Comparison of ENCODE assay signal across 25 mouse cellular contexts in genomic region chr8:77428015-77428414, GRCm38 (mm10).
DNase-seq lines count a peak whose midpoint lies in the region; ATAC-seq and TF ChIP-seq lines count a peak whose summit lies in the region.
"Had no signal": no experiment of that assay in that cellular context is flagged by ENCODE, and none has a peak within 500 bp of the region (broad histone marks: within the 10 kb centered on the region; RNA-seq: fewer than 3 reads in every experiment).

No protein-coding gene starts in this region.

- peaks cover 52% of the 10 kb centered on the region for H3K79me2 ChIP-seq in C2C12 (ENCODE audit: control insufficient read depth, insufficient read depth)

- no peak overlapping the region for H3K4me2 ChIP-seq in midbrain, embryonic 11.5 days
- H3K4me2 ChIP-seq in midbrain, postnatal 0 days (ENCODE audit: low read depth, low read length, poor library complexity, severe bottlenecking): no peak overlapping the region
- H3K4me2 ChIP-seq: embryonic facial prominence, embryonic 13.5 days; embryonic facial prominence, embryonic 15.5 days; forebrain, embryonic 13.5 days; forebrain, embryonic 15.5 days had no signal

- H3K36me3 ChIP-seq in midbrain, embryonic 11.5 days (ENCODE audit: control insufficient read depth, insufficient read depth, low read length): no peaks in the 10 kb centered on the region
- no peaks in the 10 kb centered on the region for H3K36me3 ChIP-seq in midbrain, postnatal 0 days (ENCODE audit: insufficient read depth, low read length)
- peaks cover 59% of the 10 kb centered on the region for H3K36me3 ChIP-seq in C2C12 (ENCODE audit: control insufficient read depth, insufficient read depth)
- peaks cover 17% of the 10 kb centered on the region for H3K36me3 ChIP-seq in heart, embryonic 10.5 days
- H3K36me3 ChIP-seq: forebrain, embryonic 15.5 days had no signal

- H3K27me3 ChIP-seq in midbrain, embryonic 11.5 days (ENCODE audit: control insufficient read depth, insufficient read depth, low read length): no peaks in the 10 kb centered on the region
- H3K27me3 ChIP-seq in midbrain, postnatal 0 days (ENCODE audit: insufficient read depth, low read length): no peaks in the 10 kb centered on the region
- no peaks in the 10 kb centered on the region for H3K27me3 ChIP-seq in C2C12 (ENCODE audit: control insufficient read depth, insufficient read depth, insufficient read length)
- no peaks in the 10 kb centered on the region for H3K27me3 ChIP-seq in heart, embryonic 10.5 days (ENCODE audit: insufficient read depth, poor library complexity, severe bottlenecking)
- H3K27me3 ChIP-seq: embryonic facial prominence, embryonic 13.5 days; embryonic facial prominence, embryonic 15.5 days; forebrain, embryonic 13.5 days; forebrain, embryonic 15.5 days; Patski had no signal

- no peak overlapping the region for H3K27ac ChIP-seq in midbrain, embryonic 11.5 days (ENCODE audit: low read depth, low read length)
- H3K27ac ChIP-seq in midbrain, postnatal 0 days (ENCODE audit: low read depth, low read length): no peak overlapping the region
- H3K27ac ChIP-seq in embryonic fibroblast, embryonic 13.5 days (ENCODE audit: insufficient read depth, low read length): peak overlapping the region; percentile 77
- H3K27ac ChIP-seq in heart, embryonic 10.5 days: no peak overlapping the region
- H3K27ac ChIP-seq: embryonic facial prominence, embryonic 13.5 days; embryonic facial prominence, embryonic 15.5 days; forebrain, embryonic 13.5 days; forebrain, embryonic 15.5 days had no signal

- 75% methylated on average over 6 of the region's 6 CpGs for WGBS in midbrain, embryonic 11.5 days
- WGBS in midbrain, postnatal 0 days: 75% methylated on average over 6 of the region's 6 CpGs
- WGBS in heart, embryonic 10.5 days: 70% methylated on average over 6 of the region's 6 CpGs

- no peaks in the 10 kb centered on the region for H3K9me3 ChIP-seq in midbrain, embryonic 11.5 days (ENCODE audit: control insufficient read depth, low read length)
- no peaks in the 10 kb centered on the region for H3K9me3 ChIP-seq in midbrain, postnatal 0 days (ENCODE audit: low read length)
- no peaks in the 10 kb centered on the region for H3K9me3 ChIP-seq in heart, embryonic 10.5 days
- H3K9me3 ChIP-seq: embryonic facial prominence, embryonic 13.5 days; embryonic facial prominence, embryonic 15.5 days; forebrain, embryonic 13.5 days; forebrain, embryonic 15.5 days had no signal

- peak; percentile 77 for DNase-seq in midbrain, embryonic 11.5 days (ENCODE audit: low spot score, missing footprints)
- DNase-seq in midbrain, postnatal 0 days (ENCODE audit: low spot score): no peak
- DNase-seq in ovary, postnatal 14 days (ENCODE audit: low spot score): no peak
- no peak for DNase-seq in heart, embryonic 10.5 days (ENCODE audit: low spot score)
- DNase-seq in ovary, adult 18-20 months (ENCODE audit: low spot score): no peak
- DNase-seq: adrenal gland, adult 8-10 months; adrenal gland, postnatal 14 days; adrenal gland, postnatal 36 days; B cell, adult 2 months; cerebellum, adult 11 months; cerebellum, adult 18-20 months; cerebellum, adult 8-10 months; cerebellum, adult 9-11 months; cerebellum, postnatal 14 days; cerebellum, postnatal 36 days; embryo, embryonic 11 days; forebrain, postnatal 0 days had no signal

- H3K4me1 ChIP-seq in midbrain, embryonic 11.5 days (ENCODE audit: control insufficient read depth, insufficient read depth, low read length): peaks cover 5% of the 10 kb centered on the region; the same call in 1 of the 2 replicates
- no peaks in the 10 kb centered on the region for H3K4me1 ChIP-seq in midbrain, postnatal 0 days (ENCODE audit: insufficient read depth, low read length)
- peaks cover 20% of the 10 kb centered on the region for H3K4me1 ChIP-seq in embryonic fibroblast, embryonic 13.5 days (ENCODE audit: control insufficient read depth, insufficient read depth, low read length)
- peaks cover 12% of the 10 kb centered on the region for H3K4me1 ChIP-seq in heart, embryonic 10.5 days

- peaks cover 16% of the 10 kb centered on the region for H3K79me3 ChIP-seq in C2C12 (ENCODE audit: low read depth)

- H3K9ac ChIP-seq in midbrain, embryonic 11.5 days (ENCODE audit: low read length): no peak overlapping the region
- no peak overlapping the region for H3K9ac ChIP-seq in midbrain, postnatal 0 days (replicated peaks; ENCODE audit: low read length, poor library complexity, severe bottlenecking)
- H3K9ac ChIP-seq: embryonic facial prominence, embryonic 13.5 days; embryonic facial prominence, embryonic 15.5 days; forebrain, embryonic 13.5 days; forebrain, embryonic 15.5 days; forebrain, postnatal 0 days had no signal

- no peak for ATAC-seq in midbrain, embryonic 11.5 days (ENCODE audit: low FRiP score)
- ATAC-seq in midbrain, postnatal 0 days (ENCODE audit: low FRiP score): no peak
- ATAC-seq: activated CD4-positive, CD25-positive, alpha-beta regulatory T cell, adult 4 months; forebrain, embryonic 13.5 days; forebrain, embryonic 15.5 days; forebrain, postnatal 0 days; Patski had no signal

- H3K4me3 ChIP-seq in midbrain, embryonic 11.5 days (ENCODE audit: low read depth, low read length): no peak overlapping the region
- no peak overlapping the region for H3K4me3 ChIP-seq in midbrain, postnatal 0 days (ENCODE audit: low read depth, low read length)
- H3K4me3 ChIP-seq in C2C12 (ENCODE audit: insufficient read depth, poor library complexity, severe bottlenecking): no peak overlapping the region
- no peak overlapping the region for H3K4me3 ChIP-seq in embryonic fibroblast, embryonic 13.5 days (ENCODE audit: insufficient read depth, low read length)
- H3K4me3 ChIP-seq in heart, embryonic 10.5 days: no peak overlapping the region
- H3K4me3 ChIP-seq: embryonic facial prominence, embryonic 13.5 days; embryonic facial prominence, embryonic 15.5 days; forebrain, embryonic 13.5 days; forebrain, embryonic 15.5 days had no signal

- TF ChIP-seq CTCF in midbrain, postnatal 0 days (IDR thresholded peaks at IDR 0.05): no peak
- no peak for TF ChIP-seq CTCF in C2C12 (IDR thresholded peaks at IDR 0.05; ENCODE audit: control insufficient read depth, insufficient read depth, insufficient read length)
- no peak for TF ChIP-seq CTCF in embryonic fibroblast, embryonic 13.5 days (IDR thresholded peaks at IDR 0.05; ENCODE audit: borderline replicate concordance, insufficient read depth, low read length)

- TF ChIP-seq POLR2A in embryonic fibroblast, embryonic 13.5 days (IDR thresholded peaks at IDR 0.05; ENCODE audit: low read depth, low read length): no peak

- H3ac ChIP-seq in C2C12 (ENCODE audit: control insufficient read depth, insufficient read length, low read depth): no peak overlapping the region

TF ChIP-seq in C2C12, 6 proteins besides CTCF, POLR2A, EP300 and RAD21:
- TF ChIP-seq MYOD1 (IDR thresholded peaks at IDR 0.05; ENCODE audit: control insufficient read depth, insufficient read length, low read depth): no peak
- peak; percentile 56 for TF ChIP-seq MAX (IDR thresholded peaks at IDR 0.05)
- no peak for TF ChIP-seq CEBPB (IDR thresholded peaks at IDR 0.05; ENCODE audit: low read depth)
- peak; percentile 14 for TF ChIP-seq USF1 (IDR thresholded peaks at IDR 0.05; ENCODE audit: low read depth)
- TF ChIP-seq MYOG (IDR thresholded peaks at IDR 0.05; ENCODE audit: control insufficient read depth, extremely low read depth, insufficient read length): no peak
- no peak for TF ChIP-seq FOSL1 (IDR thresholded peaks at IDR 0.05; ENCODE audit: insufficient read depth, low read length, poor library complexity, severe bottlenecking)
